In the genomic region with DNA sequence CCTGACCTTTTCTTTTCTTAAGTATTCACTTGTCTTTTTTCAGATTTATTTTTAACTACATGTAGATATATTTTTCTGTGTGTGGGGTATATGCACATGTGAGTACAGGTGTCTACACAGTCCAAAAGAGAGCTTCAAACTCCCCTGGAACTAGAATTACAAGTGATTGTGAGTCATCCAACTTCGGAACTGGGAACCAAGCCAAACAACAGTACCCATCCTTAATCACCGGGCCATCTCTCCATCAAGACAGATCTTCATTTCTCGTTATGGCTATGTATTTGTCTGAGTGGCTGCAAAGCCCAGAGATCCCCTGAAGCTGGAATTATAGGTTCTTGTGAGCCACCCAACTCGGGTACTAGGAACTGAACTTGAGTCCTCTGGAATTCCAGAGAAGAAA, we compare ENCODE assay signal across 19 mouse cellular contexts.
A peak's percentile ranks its signal among the peaks of the same experiment; 100 is the strongest.
DNase-seq lines count a peak whose midpoint lies in the region; TF ChIP-seq lines count a peak whose summit lies in the region.
"Had no signal": no experiment of that assay in that cellular context is flagged by ENCODE, and none has a peak within 500 bp of the region (broad histone marks: within the 10 kb centered on the region; RNA-seq: fewer than 3 reads in every experiment).

No protein-coding gene starts in this region.

- H3K9me3 ChIP-seq in MEL (replicated peaks; ENCODE audit: insufficient read depth, low read length): no peaks in the 10 kb centered on the region
- H3K9me3 ChIP-seq: embryonic facial prominence, embryonic 15.5 days; forebrain, embryonic 10.5 days; hindbrain, embryonic 12.5 days had no signal

- H3K27ac ChIP-seq in MEL (ENCODE audit: control insufficient read depth, low read depth, low read length): no peak overlapping the region
- H3K27ac ChIP-seq in thymus, adult 2 months (ENCODE audit: control insufficient read depth, insufficient read depth, low read length): no peak overlapping the region
- H3K27ac ChIP-seq: embryonic facial prominence, embryonic 15.5 days; forebrain, embryonic 10.5 days; hindbrain, embryonic 12.5 days had no signal

- H3K4me1 ChIP-seq in MEL (ENCODE audit: control insufficient read depth in 1 of 2, insufficient read depth in 2 of 2, low read length in 2 of 2): no peaks in the 10 kb centered on the region
- H3K4me1 ChIP-seq in thymus, adult 2 months (replicated peaks; ENCODE audit: control insufficient read depth, insufficient read depth, low read length): peaks cover 30% of the 10 kb centered on the region
- H3K4me1 ChIP-seq: embryonic facial prominence, embryonic 15.5 days had no signal

- H3K9ac ChIP-seq in MEL (ENCODE audit: control insufficient read depth, low read depth, low read length, poor library complexity, severe bottlenecking): no peak overlapping the region
- H3K9ac ChIP-seq: embryonic facial prominence, embryonic 15.5 days; hindbrain, embryonic 12.5 days had no signal

- TF ChIP-seq CTCF in MEL (IDR thresholded peaks at IDR 0.05 in 2 of 3, conservative IDR thresholded peaks at IDR 0.05 in 1 of 3; ENCODE audit: control insufficient read depth in 1 of 3, insufficient read depth in 1 of 3, low read depth in 2 of 3, low read length in 3 of 3, poor library complexity in 1 of 3, severe bottlenecking in 1 of 3): no peak
- TF ChIP-seq CTCF in thymus, adult 2 months (IDR thresholded peaks at IDR 0.05; ENCODE audit: borderline replicate concordance, control insufficient read depth, extremely low read depth, insufficient read depth, low read length, poor library complexity): no peak

- H3K27me3 ChIP-seq in MEL (ENCODE audit: control insufficient read depth in 1 of 2, insufficient read depth in 2 of 2, low read length in 2 of 2): no peaks in the 10 kb centered on the region
- no peaks in the 10 kb centered on the region for H3K27me3 ChIP-seq in thymus, adult 2 months (ENCODE audit: control insufficient read depth, insufficient read depth, low read length)
- H3K27me3 ChIP-seq: CH12.LX; embryonic facial prominence, embryonic 15.5 days; hindbrain, embryonic 12.5 days had no signal

- TF ChIP-seq POLR2A in MEL (IDR thresholded peaks at IDR 0.05; ENCODE audit: control insufficient read depth in 1 of 2, insufficient read depth in 1 of 2, low read depth in 1 of 2, low read length in 2 of 2, poor library complexity in 1 of 2): no peak
- no peak for TF ChIP-seq POLR2A in thymus, adult 2 months (IDR thresholded peaks at IDR 0.05; ENCODE audit: control insufficient read depth, extremely low read depth, insufficient read depth, low read length, poor library complexity)

- H3K79me2 ChIP-seq in MEL (ENCODE audit: control insufficient read depth, insufficient read depth, low read length, poor library complexity): no peaks in the 10 kb centered on the region

- 94% methylated on average over 4 of the region's 4 CpGs for WGBS in thymus, adult 2 months

- no peak for TF ChIP-seq RAD21 in MEL (IDR thresholded peaks at IDR 0.05; ENCODE audit: low read depth, low read length)

- H3K4me3 ChIP-seq in MEL (ENCODE audit: control insufficient read depth in 1 of 2, insufficient read depth in 1 of 2, low read depth in 2 of 2, low read length in 2 of 2): no peak overlapping the region
- H3K4me3 ChIP-seq in thymus, adult 2 months (ENCODE audit: control insufficient read depth, insufficient read depth, low read length): no peak overlapping the region
- H3K4me3 ChIP-seq: embryonic facial prominence, embryonic 15.5 days; erythroblast, embryonic 14.5 days; forebrain, embryonic 10.5 days; hindbrain, embryonic 12.5 days had no signal

- DNase-seq in adrenal gland, postnatal 14 days: peak; percentile 57
- no peak for DNase-seq in adrenal gland, postnatal 25 days
- DNase-seq in MEL (ENCODE audit: low read depth, low spot score) (peak; percentile 17), NIH3T3 (ENCODE audit: low read depth) (peak; percentile 47)
- no peak for DNase-seq in thymus, adult 2 months
- DNase-seq in B cell, adult 2 months: no peak
- DNase-seq: cerebellum, adult 2 months; cerebellum, postnatal 10 days; embryo, embryonic 11 days; gastrocnemius, postnatal 36 days; heart, adult 11 months; heart, postnatal 10 days; heart, postnatal 4 days; kidney, adult 8-10 months had no signal

- no peak for TF ChIP-seq EP300 in MEL (IDR thresholded peaks at IDR 0.05; ENCODE audit: low read depth in 1 of 2, low read length in 2 of 2)

- no peaks in the 10 kb centered on the region for H3K36me3 ChIP-seq in MEL (ENCODE audit: control insufficient read depth in 1 of 2, insufficient read depth in 2 of 2, low read length in 2 of 2)
- H3K36me3 ChIP-seq in thymus, adult 2 months (ENCODE audit: control insufficient read depth, insufficient read depth, low read length): no peaks in the 10 kb centered on the region
- H3K36me3 ChIP-seq: embryonic facial prominence, embryonic 15.5 days; forebrain, embryonic 10.5 days; hindbrain, embryonic 12.5 days had no signal

TF ChIP-seq in MEL, 35 proteins besides CTCF, POLR2A, EP300 and RAD21:
- no peak for TF ChIP-seq CHD1 (IDR thresholded peaks at IDR 0.05; ENCODE audit: low read depth, low read length)
- no peak for TF ChIP-seq TCF12 (IDR thresholded peaks at IDR 0.05; ENCODE audit: low read depth, low read length)
- no peak for TF ChIP-seq SMC3 (IDR thresholded peaks at IDR 0.05; ENCODE audit: low read depth, low read length)
- TF ChIP-seq ZC3H11A (IDR thresholded peaks at IDR 0.05; ENCODE audit: low read depth, low read length): no peak

Comparison
In these comparisons a context has a peak if more than half of its experiments do, and no peak if none do; other contexts are left out.
1. DNase-seq: peak in adrenal gland, postnatal 14 days (single experiment), MEL (single experiment) and NIH3T3 (single experiment); none in adrenal gland, postnatal 25 days (single experiment), thymus, adult 2 months (single experiment) and B cell, adult 2 months (0 of 2).